Mouse (Mus musculus) lung, postnatal 0 days (tissue): ENCODE data around the gene Cops9. TPM values are rescaled to one million over a fixed set of nuclear protein-coding genes. Genes with fewer than 3 reads are reported as not detected.

Experiments
- ATAC-seq: fragments of 200-750 bp; cut with Nextera tagmentation; 2 replicates; pipeline ENCODE4 v1.8.0; 2017; ENCODE audit warnings: moderate library complexity
- DNase-seq: peaks from one replicate; pipeline ENCODE4 v3.0.0-alpha.2; 2016; ENCODE audit warnings: low spot score
- H3K27ac ChIP-seq: fragments of 300-500 bp; sonication (generic); 2 replicates; pipeline ENCODE4 v1.5.1; 2014; ENCODE audit warnings: antibody characterized with exemption, mild to moderate bottlenecking, low read length, mixed read lengths
- H3K27me3 ChIP-seq: fragments of 300-500 bp; sonication (generic); replicated peaks from 2 replicates; pipeline ENCODE4 v1.6.1; 2014; ENCODE audit warnings: low read length, mixed read lengths; ENCODE audit not compliant: insufficient read depth
- H3K36me3 ChIP-seq: fragments of 300-500 bp; sonication (generic); 2 replicates; pipeline ENCODE4 v1.6.1; 2014; ENCODE audit warnings: low read length, mixed read lengths; ENCODE audit not compliant: insufficient read depth
- H3K4me1 ChIP-seq: fragments of 300-500 bp; sonication (generic); 2 replicates; pipeline ENCODE4 v1.6.1; 2014; ENCODE audit warnings: antibody characterized with exemption, low read depth, low read length, mixed read lengths; ENCODE audit not compliant: insufficient read depth
- H3K4me2 ChIP-seq: fragments of 300-500 bp; sonication (generic); replicated peaks from 2 replicates; pipeline ENCODE4 v1.6.1; 2014; ENCODE audit warnings: low read depth, mild to moderate bottlenecking, low read length, moderate library complexity, mixed read lengths
- H3K4me3 ChIP-seq: fragments of 300-500 bp; sonication (generic); 2 replicates; pipeline ENCODE4 v1.5.1; 2014; ENCODE audit warnings: low read depth, low read length
- H3K9ac ChIP-seq: fragments of 300-500 bp; sonication (generic); replicated peaks from 2 replicates; pipeline ENCODE4 v1.6.1; 2014; ENCODE audit warnings: low read depth, mild to moderate bottlenecking
- H3K9me3 ChIP-seq: fragments of 300-500 bp; sonication (generic); 2 replicates; pipeline ENCODE4 v1.6.1; 2016; ENCODE audit warnings: low read length, mixed read lengths
- CTCF ChIP-seq: IDR thresholded peaks from 2 replicates; pipeline ENCODE4 v1.5.1; 2016; ENCODE audit warnings: antibody characterized with exemption, mild to moderate bottlenecking
- EP300 ChIP-seq: IDR thresholded peaks from 2 replicates; pipeline ENCODE4 v1.6.1; 2016; ENCODE audit warnings: antibody characterized with exemption, mild to moderate bottlenecking, control low read depth
- WGBS: fragments of 180-500 bp; shearing (Covaris S2); extraction: QIAGEN DNeasy Blood & Tissue Kit; methylation state at CpG from one replicate; pipeline ENCODE4 v1.1.7; 2014; 5-methylcytosine and 5-hydroxymethylcytosine counted together
- polyA plus RNA-seq: library from polyadenylated mRNA; unstranded; fragments of >200 nt; fragmentation: Nextera tagmentation; extraction: Ambion mirVana; gene quantifications from 2 replicates; pipeline ENCODE4 v1.2.1, GENCODE M21; 2015

Gene Cops9
- polyA plus RNA-seq, 1 experiment from 2014 or later, result 355 TPM

DNA sequence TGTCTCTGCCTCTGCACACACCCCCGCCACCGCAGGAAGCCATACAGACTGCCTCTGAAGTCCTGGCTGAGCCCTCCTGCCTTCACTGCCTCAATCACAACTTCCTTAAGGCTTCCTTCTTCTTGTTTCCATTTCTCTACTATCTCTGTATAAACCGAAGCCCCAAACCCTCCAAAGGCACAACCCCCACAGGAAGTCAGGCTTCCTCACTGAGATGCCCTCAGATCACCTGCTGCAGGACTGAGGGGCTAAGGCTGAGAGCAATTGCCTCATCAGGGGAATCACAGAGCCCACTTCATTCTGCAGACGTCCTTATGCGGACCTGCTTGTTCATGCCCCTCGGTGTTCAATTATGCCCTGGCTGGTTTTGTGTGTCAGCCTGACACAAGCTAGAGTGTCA is 1.4 kb downstream of the Cops9 start:
- 77% methylated on average over 6 of the region's 6 CpGs for WGBS
- DNase-seq (no peak), ATAC-seq (no peak)
- no peak overlapping the region for H3K27ac ChIP-seq
- H3K9ac ChIP-seq, result peak overlapping the region; percentile 90; the same call in 1 of the 2 replicates
- H3K36me3 ChIP-seq, result peaks cover 7% of the 10 kb centered on the region
- no peaks in the 10 kb centered on the region; the same call in 1 of the 2 replicates for H3K4me1 ChIP-seq
- H3K4me2 ChIP-seq, result no peak overlapping the region
- TF ChIP-seq CTCF (no peak), EP300 (no peak)
- H3K9me3 ChIP-seq, result no peaks in the 10 kb centered on the region
- no peak overlapping the region for H3K4me3 ChIP-seq
- no peaks in the 10 kb centered on the region for H3K27me3 ChIP-seq

DNA sequence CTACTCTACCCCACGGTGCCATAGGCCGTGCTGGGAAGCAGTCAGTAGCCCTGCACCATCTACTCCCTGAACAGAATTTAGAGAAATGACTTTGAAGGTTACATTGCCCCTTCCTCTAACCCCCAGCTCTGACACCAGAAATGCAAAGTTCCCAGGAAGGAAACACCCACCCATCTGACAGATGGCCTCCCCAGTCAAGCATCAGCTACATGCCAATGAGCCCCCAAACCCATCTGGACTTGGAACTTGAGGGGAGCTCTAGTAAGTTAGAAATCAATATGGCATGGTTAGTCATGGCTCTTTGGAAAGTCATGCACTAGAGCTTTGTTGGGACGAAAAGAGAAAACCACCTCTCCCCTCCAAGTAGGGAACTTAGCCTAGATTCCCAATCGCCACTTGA is 3.0 kb downstream of the Cops9 start:
- peaks cover 7% of the 10 kb centered on the region for H3K36me3 ChIP-seq
- no peak overlapping the region for H3K4me3 ChIP-seq
- TF ChIP-seq CTCF (no peak), EP300 (no peak)
- H3K4me2 ChIP-seq, result no peak overlapping the region
- H3K9ac ChIP-seq, result no peak overlapping the region
- H3K4me1 ChIP-seq, result no peaks in the 10 kb centered on the region; the same call in 1 of the 2 replicates
- H3K9me3 ChIP-seq, result no peaks in the 10 kb centered on the region
- H3K27ac ChIP-seq, result no peak overlapping the region
- no peaks in the 10 kb centered on the region for H3K27me3 ChIP-seq
- WGBS, result 92% methylated on average over 4 of the region's 4 CpGs
- DNase-seq (no peak), ATAC-seq (no peak)

DNA sequence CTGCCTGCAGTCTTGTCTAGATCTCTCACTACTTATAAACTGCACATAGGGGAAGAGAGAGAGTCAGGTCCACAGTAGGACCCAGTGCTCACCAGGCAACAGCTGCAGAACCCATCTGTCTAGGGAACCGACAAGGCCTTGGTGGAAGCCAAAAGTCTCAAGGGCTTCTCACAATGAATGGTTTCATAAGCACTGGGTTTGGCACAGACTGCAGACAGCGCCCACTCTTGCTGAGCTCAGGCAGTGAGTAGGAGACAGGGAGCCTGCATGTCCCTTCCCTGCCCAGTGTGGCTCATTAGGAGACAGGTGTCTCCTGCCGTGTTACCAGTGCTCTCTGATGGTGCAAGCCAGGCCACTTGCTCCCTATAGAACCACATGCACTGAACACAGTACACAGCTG is 3.6 kb downstream of the Cops9 start:
- ATAC-seq (no peak), DNase-seq (no peak)
- no peak for TF ChIP-seq EP300
- TF ChIP-seq CTCF, result no peak
- Histone ChIP-seq H3K4me2 (no peak overlapping the region), H3K4me1 (no peaks in the 10 kb centered on the region; the same call in 1 of the 2 replicates), H3K27ac (no peak overlapping the region), H3K9me3 (no peaks in the 10 kb centered on the region), H3K4me3 (no peak overlapping the region), H3K36me3 (peaks cover 7% of the 10 kb centered on the region), H3K9ac (no peak overlapping the region), H3K27me3 (no peaks in the 10 kb centered on the region)
- 79% methylated on average over 3 of the region's 3 CpGs for WGBS

DNA sequence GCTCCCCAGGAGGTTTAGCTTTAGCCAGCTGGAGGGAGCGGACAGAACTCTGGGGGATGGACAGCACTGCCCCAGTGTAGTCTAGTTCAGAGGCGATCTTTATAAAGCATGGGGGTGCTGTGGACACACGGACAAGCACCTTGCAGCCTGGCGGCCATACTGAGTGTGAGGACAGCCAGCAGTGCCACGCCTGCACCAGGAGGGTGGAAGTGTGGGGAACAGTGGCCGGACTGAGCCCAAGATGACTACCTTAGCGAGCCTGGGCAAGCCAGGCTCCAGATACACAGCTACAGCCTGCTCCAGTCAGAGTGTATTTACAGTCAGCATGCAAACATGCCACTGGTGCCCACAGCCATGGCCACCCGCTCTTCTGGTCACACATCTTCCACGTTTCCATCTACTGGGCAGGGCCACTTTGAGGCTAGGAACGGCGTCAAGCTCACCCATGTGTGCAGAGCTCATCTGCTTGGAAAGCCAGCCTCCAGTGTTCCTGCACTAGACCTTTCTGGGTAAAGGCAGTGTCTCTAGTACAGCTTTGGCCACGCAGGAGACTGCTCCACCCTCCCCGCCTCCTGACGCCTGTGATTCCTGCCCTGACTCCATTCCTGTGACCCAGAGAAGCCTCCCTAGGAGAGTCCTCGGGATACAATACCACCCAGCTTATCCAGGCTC is 4.1 kb downstream of the Cops9 start:
- TF ChIP-seq CTCF (no peak), EP300 (no peak)
- no peak for DNase-seq

DNA sequence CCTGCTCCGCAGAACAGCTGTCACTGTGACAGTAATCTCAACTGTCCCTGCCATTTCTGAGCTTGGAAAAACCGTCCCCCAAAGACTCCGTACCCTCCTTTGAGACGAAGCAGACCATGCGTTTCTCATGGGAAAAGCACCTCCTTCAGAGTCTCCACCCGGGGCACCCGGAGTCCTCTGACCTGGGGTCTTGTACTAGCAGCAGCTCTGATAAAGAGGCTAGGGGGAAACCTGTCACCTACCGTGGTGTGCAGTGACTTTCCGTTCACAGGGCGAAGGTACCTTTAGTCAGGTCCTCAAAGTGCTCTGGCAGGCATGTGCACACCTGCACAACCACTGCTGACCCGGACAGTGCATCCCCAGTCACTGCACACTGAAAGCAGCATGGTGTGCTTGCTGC is 5.1 kb downstream of the Cops9 start:
- DNase-seq (no peak), ATAC-seq (no peak)
- no peak overlapping the region for H3K4me3 ChIP-seq
- 96% methylated on average over 11 of the region's 11 CpGs for WGBS
- no peaks in the 10 kb centered on the region for H3K9me3 ChIP-seq
- H3K9ac ChIP-seq, result no peak overlapping the region
- H3K27me3 ChIP-seq, result no peaks in the 10 kb centered on the region
- peaks cover 7% of the 10 kb centered on the region for H3K36me3 ChIP-seq
- no peak overlapping the region for H3K4me2 ChIP-seq
- H3K27ac ChIP-seq, result no peak overlapping the region
- H3K4me1 ChIP-seq, result no peaks in the 10 kb centered on the region; the same call in 1 of the 2 replicates
- TF ChIP-seq CTCF (no peak), EP300 (no peak)

More for the DNA sequence above, 4.1 kb downstream of the Cops9 start:
- no peak overlapping the region for H3K4me3 ChIP-seq
- H3K9ac ChIP-seq, result no peak overlapping the region
- H3K4me2 ChIP-seq, result no peak overlapping the region
- peaks cover 7% of the 10 kb centered on the region for H3K36me3 ChIP-seq
- H3K4me1 ChIP-seq, result no peaks in the 10 kb centered on the region; the same call in 1 of the 2 replicates
- no peak overlapping the region for H3K27ac ChIP-seq
- 94% methylated on average over 15 of the region's 15 CpGs for WGBS
- no peaks in the 10 kb centered on the region for H3K27me3 ChIP-seq
- no peaks in the 10 kb centered on the region for H3K9me3 ChIP-seq
- no peak for ATAC-seq

DNA sequence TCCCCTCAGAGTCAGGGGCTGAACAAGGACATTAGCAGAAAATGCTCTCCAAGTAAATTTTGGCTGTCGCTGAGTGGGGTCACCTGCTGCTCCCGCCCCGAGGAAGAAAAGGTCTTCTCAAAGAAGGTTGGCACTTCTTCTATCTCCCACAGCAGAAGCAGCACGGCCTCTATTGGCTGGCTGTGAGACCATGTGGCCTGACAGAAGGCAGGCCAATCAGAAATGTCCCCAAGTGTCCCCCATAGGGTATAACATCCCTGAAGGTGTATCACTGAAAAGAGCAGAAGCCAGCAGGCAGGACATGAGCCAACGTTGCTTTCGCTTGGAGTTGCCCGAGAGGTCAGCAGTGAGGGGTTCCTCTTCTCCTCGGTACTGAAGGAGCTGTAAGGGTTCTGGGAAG is 5.8 kb downstream of the Cops9 start:
- no peaks in the 10 kb centered on the region for H3K27me3 ChIP-seq
- H3K27ac ChIP-seq, result no peak overlapping the region
- DNase-seq (no peak), ATAC-seq (no peak)
- H3K9ac ChIP-seq, result no peak overlapping the region
- H3K4me2 ChIP-seq, result no peak overlapping the region
- 80% methylated on average over 8 of the region's 8 CpGs for WGBS
- H3K36me3 ChIP-seq, result peaks cover 7% of the 10 kb centered on the region
- TF ChIP-seq CTCF (no peak), EP300 (no peak)
- H3K4me3 ChIP-seq, result no peak overlapping the region
- H3K9me3 ChIP-seq, result no peaks in the 10 kb centered on the region
- H3K4me1 ChIP-seq, result no peaks in the 10 kb centered on the region; the same call in 1 of the 2 replicates
